Mouse (Mus musculus): ENCODE results near the gene Adh1.

DNA sequence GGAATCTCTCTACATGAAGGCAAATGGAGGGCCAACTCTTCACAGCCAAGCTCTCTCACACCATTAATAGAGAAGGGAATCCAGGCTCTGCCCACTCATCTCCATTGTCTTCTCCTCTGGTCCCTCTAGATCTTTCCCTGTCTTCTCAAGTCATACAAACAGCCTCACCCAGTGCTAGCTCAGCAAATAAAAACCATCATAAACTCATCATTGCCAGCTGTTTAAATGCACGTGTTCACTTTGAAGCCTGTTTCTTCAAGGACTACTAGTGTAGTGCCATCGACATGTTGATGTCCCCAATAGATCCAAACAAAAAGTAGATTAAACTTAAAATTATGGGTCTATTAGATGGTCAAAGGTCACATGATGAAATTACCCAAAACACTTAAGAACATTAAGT, 10.5 kb downstream of the Adh1 start:
- TF ChIP-seq MAX (IDR thresholded peaks at IDR 0.05; ENCODE audit: low read depth) (no peak), USF1 (IDR thresholded peaks at IDR 0.05; ENCODE audit: low read depth) (no peak), POLR2A (IDR thresholded peaks at IDR 0.05; ENCODE audit: insufficient read length, low read depth) (no peak), TCF12 (IDR thresholded peaks at IDR 0.05; ENCODE audit: insufficient read depth, poor library complexity, severe bottlenecking) (no peak)

Data from myocyte (in vitro differentiated cells).